Mouse (Mus musculus) CH12.LX (cell line): ENCODE data around the gene Dnajc16.

Experiments used
- CHD2 ChIP-seq: IDR thresholded peaks from 2 replicates; pipeline ENCODE4 v1.6.1; 2011; ENCODE audit warnings: low read length, improper control_type of control experiment
- CTCF ChIP-seq, 2 experiments: IDR thresholded peaks in 1 of 2; conservative IDR thresholded peaks in 1 of 2; 2 replicates each; pipeline ENCODE4 v1.5.1; 2011 to 2012; ENCODE audit warnings: low read depth in 2 of 2, low read length in 2 of 2, improper control_type of control experiment in 1 of 2, inconsistent platforms in 1 of 2, mild to moderate bottlenecking in 1 of 2, moderate library complexity in 1 of 2
- E2F4 ChIP-seq: IDR thresholded peaks from 2 replicates; pipeline ENCODE4 v1.6.1; 2011; ENCODE audit warnings: low read depth, low read length, improper control_type of control experiment; ENCODE audit not compliant: insufficient replicate concordance
- EP300 ChIP-seq: IDR thresholded peaks from 2 replicates; pipeline ENCODE4 v1.6.1; 2011; ENCODE audit warnings: low read length, improper control_type of control experiment
- GABPA ChIP-seq: IDR thresholded peaks from 2 replicates; pipeline ENCODE4 v1.6.1; 2012; ENCODE audit warnings: low read depth, low read length, improper control_type of control experiment, inconsistent platforms; ENCODE audit not compliant: insufficient replicate concordance
- HCFC1 ChIP-seq: IDR thresholded peaks from 2 replicates; pipeline ENCODE4 v1.6.1; 2012; ENCODE audit warnings: low read depth, mild to moderate bottlenecking, inconsistent platforms, low read length, improper control_type of control experiment
- MAX ChIP-seq: IDR thresholded peaks from 2 replicates; pipeline ENCODE4 v1.6.1; 2011; ENCODE audit warnings: low read length, improper control_type of control experiment
- NELFE ChIP-seq: IDR thresholded peaks from 2 replicates; pipeline ENCODE4 v1.6.1; 2011; ENCODE audit warnings: low read depth, low read length, improper control_type of control experiment
- PAX5 ChIP-seq: IDR thresholded peaks from 2 replicates; pipeline ENCODE4 v1.6.1; 2012; ENCODE audit warnings: low read length, inconsistent platforms, mixed read lengths
- POLR2A ChIP-seq: IDR thresholded peaks from 2 replicates; pipeline ENCODE4 v1.6.1; 2011; ENCODE audit warnings: low read depth, mild to moderate bottlenecking, improper control_type of control experiment, low read length
- SMC3 ChIP-seq: IDR thresholded peaks from 2 replicates; pipeline ENCODE4 v1.6.1; 2011; ENCODE audit warnings: low read depth, low read length, improper control_type of control experiment
- USF1 ChIP-seq: IDR thresholded peaks from 2 replicates; pipeline ENCODE4 v1.6.1; 2014; ENCODE audit warnings: low read depth, mild to moderate bottlenecking, inconsistent platforms, low read length, improper control_type of control experiment
- ZMIZ1 ChIP-seq: IDR thresholded peaks from 2 replicates; pipeline ENCODE4 v1.6.1; 2012; ENCODE audit warnings: low read depth, mild to moderate bottlenecking, inconsistent platforms, low read length, improper control_type of control experiment

GRCm38 (mm10) chr4:141791951-141792350, 1.2 kb upstream of the Dnajc16 start:
- TF ChIP-seq E2F4, result no peak
- TF ChIP-seq HCFC1, result no peak
- no peak for TF ChIP-seq EP300
- no peak for TF ChIP-seq NELFE
- no peak for TF ChIP-seq USF1
- no peak for TF ChIP-seq MAX
- TF ChIP-seq ZMIZ1, result no peak
- no peak for TF ChIP-seq POLR2A
- TF ChIP-seq CHD2, result no peak
- TF ChIP-seq CTCF (conservative IDR thresholded peaks at IDR 0.05 in 1 of 2, IDR thresholded peaks at IDR 0.05 in 1 of 2; ENCODE audit: low read depth in 2 of 2, low read length in 2 of 2), result no peak
- no peak for TF ChIP-seq PAX5
- TF ChIP-seq SMC3, result no peak
- TF ChIP-seq GABPA, result no peak
